Mouse (Mus musculus): ENCODE measurements around the gene Dbt.
"Not testable (repeated sequence)": the region's sequence is repeated elsewhere in the genome, so short reads cannot be mapped to it uniquely, and the experiment has no call there.

Gene Dbt

DNA sequence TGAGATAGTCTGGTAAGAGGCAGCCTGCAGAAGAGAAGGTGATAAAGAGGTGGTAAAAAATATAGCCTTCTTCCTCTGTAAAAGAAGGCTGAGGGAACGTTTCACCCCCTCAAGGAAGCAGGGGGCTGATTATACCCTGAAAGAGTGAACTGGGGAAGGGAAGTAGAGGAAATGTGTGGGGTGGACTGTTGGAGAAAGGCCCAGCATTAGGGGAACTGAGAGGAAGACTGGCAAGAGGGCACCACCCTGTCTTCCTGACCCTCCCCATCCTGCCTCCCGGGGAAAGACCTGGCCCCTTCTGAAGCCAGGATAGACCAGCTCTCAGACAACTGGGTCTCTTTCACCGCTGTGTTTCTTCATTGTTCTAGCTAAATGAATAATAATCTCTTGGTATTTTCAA is 29.7 kb downstream of the Dbt start:
- DNase-seq: no peak

DNA sequence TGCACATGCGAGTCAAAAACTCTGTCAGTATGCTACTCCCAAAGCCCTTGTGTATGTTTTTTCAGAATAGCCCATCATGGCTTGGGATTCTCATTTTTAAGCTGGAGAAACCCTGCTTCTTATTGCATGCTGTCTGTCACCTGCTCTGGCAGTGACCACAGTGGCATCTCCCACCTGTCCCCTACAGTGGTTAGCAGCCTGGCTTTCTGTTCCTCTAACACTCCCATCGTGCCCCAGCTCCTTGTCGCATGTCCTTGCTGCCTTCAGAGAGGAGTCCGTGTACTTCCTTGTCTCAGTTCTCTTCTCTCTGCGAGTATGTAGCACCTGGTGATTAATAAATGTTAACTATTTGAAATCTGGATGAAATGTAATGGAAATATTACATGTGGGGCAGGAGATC is 34.6 kb downstream of the Dbt start:
- no peak for DNase-seq

DNA sequence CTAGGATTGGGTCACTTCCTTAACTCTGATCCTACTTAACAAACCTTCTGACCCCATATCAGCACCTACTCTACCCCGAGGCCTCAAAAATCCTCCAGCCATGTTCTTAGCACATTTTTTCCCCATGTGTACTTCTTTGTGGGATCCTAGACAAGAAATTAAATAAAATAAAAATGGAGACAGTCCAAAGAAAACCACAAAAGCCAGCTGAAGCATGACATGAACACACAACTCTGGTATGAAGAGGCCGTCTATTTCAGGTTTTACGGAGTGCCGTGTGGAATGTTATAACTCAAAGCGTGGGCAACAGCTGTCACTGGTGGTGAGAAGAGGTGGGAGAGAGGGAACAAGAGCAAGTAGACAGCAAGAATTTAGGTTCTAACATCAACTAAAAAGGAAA is 38.5 kb downstream of the Dbt start:
- DNase-seq: no peak

DNA sequence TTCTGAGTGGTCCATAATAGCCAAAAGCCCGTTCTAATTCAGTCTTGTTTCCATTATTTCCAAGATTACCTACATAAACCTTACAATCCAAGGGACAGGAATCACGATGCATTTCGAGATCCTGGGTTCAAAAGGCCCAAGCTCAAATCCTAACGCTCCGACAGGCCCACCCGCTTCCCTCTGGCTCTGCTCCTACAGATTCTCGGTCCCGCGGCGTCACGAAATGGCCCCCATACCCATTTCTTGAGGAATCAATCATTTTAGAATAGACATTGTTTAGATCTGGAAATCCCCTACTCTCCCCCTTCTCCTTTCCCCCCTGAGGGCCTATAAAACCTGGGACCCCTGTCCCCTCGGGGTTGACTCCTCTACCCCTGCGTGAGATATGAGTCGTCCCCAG is 48.4 kb downstream of the Dbt start:
- DNase-seq: not testable (repeated sequence)

GRCm38 (mm10) chr3:116562408-116563094 is 49.7 kb downstream of the Dbt start, which contains the start of gene Lrrc39:
TSS of gene Lrrc39 (plus strand) at chr3:116562973.
- no peak for DNase-seq

DNA sequence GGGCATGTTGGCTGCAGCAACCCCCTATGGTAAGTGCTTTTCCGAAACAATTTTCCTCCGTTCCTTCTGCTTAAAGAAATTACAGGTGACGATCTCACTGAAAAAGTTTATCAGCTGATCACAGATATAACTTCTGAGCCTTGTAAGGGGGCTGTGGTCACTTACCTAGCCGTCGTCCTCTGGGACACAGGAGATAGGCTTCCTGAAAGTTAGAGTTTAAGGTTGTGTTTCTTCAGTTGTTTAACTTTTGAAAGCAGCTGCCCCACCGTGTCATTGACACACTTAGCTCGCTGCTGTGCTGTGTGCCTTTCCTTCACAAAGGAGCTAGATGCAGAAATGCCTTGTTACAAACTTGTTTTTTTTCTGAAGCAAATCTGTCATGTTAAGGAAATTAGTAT is 50.2 kb downstream of the Dbt start:
- DNase-seq: no peak

GRCm38 (mm10) chr3:116570628-116571027 is 57.8 kb downstream of the Dbt start:
- DNase-seq: no peak

GRCm38 (mm10) chr3:116577286-116577685 is 64.4 kb downstream of the Dbt start:
- no peak for DNase-seq

- DNase-seq: peak; percentile 41
These were observed 69.3 kb downstream of the Dbt start for GRCm38 (mm10) chr3:116582201-116582600.

DNA sequence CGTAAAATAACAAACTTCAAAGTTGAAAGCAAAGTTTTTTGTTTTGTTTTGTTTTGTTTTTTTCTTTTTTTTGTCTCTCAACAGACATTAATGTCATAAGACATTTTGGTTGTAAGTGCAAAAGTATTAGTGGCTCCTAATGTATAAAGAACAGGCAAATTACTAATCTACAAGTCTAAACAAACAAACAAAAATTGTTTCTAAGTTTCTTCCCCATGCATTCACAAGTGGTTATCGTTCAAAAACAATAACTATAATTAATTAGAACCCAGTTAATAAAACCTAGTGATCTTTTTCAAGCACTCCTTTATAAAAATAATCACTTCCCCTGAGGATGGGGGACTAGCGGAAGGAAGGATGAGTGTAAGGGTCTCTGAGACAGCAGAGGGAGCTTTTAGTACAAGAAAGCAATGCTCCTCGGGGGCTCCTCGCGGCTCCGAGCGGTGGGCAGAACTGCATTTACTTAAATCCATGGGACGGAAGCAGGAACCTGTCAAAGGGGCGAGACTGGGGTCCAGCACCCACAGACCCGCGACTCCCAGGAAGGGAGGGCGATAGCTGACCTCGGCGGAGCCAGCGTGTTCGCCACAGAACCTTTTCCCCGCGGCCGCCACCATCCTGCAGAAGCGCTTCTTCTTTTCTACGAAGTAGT is 81.3 kb downstream of the Dbt start:
- DNase-seq: no peak

DNA sequence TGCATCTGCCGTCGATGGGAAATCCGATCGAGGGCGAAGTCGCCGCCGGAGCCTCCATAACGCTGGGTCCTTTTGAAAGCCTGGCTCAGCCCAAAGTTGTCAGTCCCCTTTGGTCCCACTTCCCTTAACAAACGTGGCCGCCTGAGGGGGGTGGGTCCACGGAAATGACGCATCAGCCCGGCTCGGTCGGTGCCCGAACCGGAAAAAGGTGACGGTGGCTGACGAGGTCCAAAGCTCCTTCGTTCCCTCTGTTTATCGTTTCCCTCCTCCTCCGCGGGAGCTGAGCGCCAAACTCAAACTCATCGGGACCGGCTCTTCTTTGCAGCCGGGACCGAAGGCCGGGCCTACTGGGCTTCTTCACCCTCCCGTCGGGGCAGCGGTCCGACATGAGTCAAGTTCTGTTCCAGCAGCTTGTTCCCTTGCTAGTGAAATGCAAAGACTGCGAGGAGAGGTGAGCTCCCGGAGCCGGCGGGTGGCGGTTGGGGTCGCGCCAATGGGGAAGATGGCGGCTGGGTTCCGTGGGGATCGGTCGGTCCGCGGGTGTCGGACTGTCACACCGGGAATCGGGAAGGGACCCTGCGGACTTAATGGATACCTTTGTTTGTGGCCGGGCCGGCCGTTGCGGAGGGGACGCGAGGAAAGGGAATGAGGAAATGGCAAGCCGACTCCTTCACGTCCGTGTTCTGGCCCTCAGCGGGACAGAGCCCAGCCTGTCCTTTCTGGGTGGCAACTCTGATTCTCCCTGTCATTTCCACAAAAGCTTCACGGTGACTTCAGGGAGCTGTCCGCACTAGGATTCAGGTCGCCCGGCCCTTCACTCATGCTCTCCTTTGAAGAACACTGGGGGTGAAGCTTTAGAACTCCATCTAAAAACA is 82.1 kb downstream of the Dbt start, which contains the start of gene Sass6:
TSS of gene Sass6 (plus strand) at position 255 of the 875 bp plus-strand sequence.
- peak; percentile 97 for DNase-seq

- DNase-seq: no peak
These were observed 82.7 kb downstream of the Dbt start for GRCm38 (mm10) chr3:116595603-116595991.
